Mouse (Mus musculus): ENCODE results near the gene Hoxd4. TPM values are rescaled to one million over a fixed set of nuclear protein-coding genes. Genes with fewer than 3 reads are reported as not detected.

The Hoxd4 gene
- total RNA-seq, 2 experiments from 2014 or later = not detected

DNA sequence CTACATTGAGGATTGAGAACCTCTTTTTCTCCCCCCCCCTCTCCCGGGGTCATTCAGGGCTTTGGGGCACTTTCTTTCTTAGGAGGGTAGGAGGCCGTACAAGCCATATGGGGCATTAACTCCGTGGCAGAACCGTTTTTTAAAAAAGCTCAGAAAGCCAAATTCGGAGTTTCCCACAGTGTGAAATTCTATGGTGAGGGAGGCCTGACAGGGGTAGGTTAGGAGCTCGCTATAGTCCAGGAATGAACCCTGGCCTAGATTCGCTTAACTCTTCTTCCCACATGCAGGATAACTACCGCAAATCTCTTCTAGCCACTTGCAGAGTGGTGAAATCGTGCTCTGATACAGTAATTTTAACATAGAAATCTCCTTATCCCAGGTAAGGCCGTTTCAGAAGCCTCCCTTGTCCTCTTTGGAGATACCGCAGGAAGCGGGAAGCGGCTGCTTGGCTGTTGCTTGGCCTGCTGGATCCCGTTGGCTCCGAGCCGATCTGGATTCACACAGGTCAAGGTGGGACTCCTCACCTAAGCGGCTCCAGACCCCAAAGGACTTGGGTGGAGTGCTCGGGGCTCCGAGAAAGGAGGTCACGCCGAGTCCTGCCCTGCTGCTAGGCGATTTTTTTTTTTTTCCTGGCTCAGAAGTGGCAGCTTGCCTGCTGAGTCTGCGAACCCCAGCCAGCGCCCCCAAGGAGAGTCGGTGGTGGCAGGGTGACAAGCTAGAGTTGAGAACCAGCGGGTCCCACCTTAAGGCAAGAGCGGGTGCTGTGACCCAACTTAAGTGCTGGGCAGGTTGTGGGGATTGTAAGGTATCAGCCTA is 23.5 kb downstream of the Hoxd4 start:
- intact Hi-C loops (cut with DNase I) = loop anchor here (5.0 kb wide), 2 partner anchors 43 to 83 kb away; partner anchors contain the start of gene Hoxd10
- no peak for DNase-seq (ENCODE audit: low spot score in 2 of 2)

DNA sequence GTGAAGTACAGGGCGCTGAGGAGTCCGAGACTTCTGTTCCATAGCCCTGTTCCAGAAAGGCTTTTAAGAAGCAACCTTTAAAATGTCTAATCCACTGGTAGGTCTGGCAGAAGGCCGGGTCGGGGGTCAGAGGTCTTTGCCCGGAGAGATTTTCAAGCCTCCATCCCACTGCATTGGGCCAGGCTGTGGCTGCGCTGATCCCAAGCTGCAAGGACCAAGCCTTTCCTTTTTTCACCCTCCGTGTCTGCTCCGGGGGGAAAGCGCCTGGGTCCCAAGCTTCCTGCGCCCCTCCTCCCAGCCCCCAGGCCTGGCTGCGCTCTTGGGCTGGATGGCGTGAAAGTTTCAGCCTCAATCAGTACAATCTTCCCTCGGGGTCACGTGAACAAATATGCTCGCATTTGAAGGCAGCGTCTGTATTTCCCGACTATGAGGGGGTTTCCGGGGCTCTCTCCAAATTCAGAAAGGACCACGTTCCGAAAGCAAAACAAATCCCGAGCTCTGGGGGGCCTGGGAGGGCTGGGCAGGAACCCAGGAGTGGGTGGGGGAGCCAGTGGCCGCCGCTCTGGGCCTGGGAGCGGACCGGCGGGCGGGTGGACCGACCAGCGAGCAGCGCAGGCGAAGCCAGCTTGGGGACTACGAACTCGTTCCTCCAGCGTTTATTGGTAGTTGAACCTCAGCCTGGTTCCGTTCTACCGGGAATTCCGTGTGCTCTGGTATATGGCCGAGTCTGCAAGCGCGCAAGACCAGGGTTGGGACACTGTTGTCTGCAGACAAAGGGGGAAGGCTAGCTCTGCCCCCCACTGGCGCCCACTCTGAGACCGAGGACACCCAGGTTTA is 24.3 kb downstream of the Hoxd4 start:
- no peak for DNase-seq (ENCODE audit: low spot score in 2 of 2)
- intact Hi-C loops (cut with DNase I) = loop anchor here (5.0 kb wide), 1 partner anchor 84 kb away; no protein-coding TSS in a partner anchor

DNA sequence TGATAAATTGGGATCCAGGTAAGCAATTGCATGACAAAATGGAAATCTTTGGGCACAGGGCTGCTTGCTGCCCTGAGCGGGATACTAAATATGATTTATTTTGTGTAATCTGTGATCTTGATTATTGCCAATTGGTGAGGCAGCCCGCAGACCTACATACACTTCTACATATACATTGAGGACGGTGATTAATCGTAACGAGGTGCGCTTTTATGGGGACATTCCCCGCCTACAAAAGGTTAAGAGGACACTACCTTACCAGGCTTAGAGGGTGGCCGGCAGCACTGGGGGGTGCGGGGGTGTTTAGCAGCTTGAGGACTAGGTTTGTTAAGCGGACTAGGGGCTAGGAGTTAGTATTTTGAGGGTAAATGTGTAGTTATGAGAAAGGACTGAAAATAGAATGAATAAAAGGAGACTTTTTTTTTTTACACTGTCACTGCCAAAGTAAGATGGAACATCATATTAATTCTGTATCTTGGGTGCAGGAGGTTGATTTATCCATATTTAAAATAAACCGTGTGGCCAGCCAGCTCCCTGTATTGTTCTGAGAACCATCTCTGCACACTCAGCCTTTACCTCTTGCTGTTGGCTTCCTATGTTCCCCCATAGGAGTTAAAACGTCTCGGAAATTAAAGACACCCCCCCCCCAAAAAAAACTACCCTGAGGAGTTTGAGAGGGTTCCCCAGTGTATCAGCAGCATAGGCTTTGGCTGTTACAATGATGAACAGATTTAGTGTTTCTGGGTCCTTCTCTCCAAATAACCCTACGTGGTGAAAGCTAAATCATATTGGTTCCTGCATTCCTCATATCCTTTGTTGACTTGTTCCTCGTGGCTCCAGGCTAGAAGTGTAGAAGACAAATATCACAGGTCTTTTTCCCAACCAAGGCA is 25.2 kb downstream of the Hoxd4 start:
- no peak for DNase-seq (ENCODE audit: low spot score in 2 of 2)
- intact Hi-C loops (cut with DNase I) = loop anchor here (5.0 kb wide), 1 partner anchor 85 kb away; no protein-coding TSS in a partner anchor

DNA sequence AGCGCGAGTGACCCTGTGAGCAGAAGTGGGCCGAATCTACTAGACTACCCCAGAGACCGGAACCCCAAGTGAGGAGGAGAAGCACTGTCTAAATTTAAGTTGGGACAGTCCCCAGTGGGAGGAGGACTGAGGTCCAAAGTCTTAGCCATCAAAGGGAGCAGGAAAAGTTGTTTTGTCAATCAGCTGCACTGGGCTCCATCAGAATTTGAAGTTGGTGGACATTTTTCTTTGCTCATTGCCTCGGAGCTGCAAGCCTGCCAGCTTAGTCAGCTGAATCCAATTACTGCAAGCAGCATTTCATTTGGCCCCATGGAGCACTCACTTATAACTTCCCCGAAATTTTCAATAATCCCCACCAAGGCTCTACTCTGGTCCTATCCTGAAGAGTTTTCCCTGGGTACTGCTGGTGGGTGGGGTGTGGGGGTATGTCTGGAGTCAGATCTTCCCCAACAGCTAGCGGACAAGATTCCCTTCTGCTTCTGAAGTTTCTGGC is 25.9 kb downstream of the Hoxd4 start:
- intact Hi-C loops (cut with DNase I) = loop anchor here (5.0 kb wide), 1 partner anchor 85 kb away; no protein-coding TSS in a partner anchor
- no peak for DNase-seq (ENCODE audit: low spot score in 2 of 2)

DNA sequence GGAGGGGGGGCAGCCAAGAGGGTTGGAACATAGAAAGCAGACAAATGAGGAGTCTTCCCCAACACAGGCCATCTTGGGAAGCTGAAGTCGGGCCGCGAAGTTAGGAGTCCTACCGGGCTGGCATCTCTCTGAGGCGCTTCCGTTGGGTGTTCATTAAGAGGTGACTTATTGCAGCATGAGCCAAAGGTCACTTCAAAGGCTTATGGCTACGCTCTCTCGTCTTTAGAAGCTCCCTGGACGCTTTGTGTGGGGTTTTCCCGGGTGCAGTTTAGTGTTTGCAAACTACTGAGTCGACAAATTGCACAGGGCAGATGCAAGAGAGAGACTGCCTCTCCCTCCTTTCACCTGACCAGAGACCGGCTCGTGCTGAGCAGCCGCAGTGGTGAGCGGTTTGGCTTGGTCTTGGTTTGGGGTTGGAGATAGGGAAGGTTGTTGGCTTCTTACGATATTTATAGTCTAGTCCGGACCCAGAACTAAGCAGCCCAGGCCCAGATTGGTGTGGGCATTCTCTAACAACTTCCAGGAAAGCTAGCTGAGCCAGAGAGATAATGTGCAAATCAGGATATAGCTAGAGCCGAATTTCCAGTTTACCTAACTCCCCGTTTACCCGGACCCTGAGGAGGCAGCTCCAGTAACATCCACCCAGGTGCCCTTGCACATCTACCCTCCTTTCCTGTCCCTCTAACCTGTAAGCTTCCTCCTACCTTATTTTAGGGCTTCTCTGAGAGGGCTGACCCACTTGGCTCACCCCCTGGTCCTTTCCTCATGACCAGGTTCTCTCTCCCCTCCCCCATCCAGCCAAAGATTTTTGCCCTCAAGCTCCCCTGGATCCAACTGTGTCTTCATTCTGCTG is 27.1 kb downstream of the Hoxd4 start:
- intact Hi-C loops (cut with DNase I) = loop anchor here (5.0 kb wide), 1 partner anchor 87 kb away; no protein-coding TSS in a partner anchor
- DNase-seq (ENCODE audit: low spot score in 2 of 2) = no peak

DNA sequence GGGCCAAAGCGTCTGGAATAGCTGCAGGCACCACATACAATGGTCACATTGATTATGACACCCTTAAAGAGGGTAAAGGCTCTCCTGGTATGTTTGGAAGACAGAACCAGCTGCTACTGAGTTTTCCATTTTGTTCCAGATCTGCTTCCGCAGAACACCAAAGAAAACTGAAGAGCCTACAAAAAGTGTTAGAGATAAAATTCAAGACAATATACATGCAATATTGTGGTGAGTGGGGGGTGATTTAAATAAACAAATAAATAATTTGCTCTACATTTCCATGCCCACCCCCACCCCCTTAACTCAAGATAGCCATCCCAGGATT is 27.7 kb downstream of the Hoxd4 start:
- DNase-seq (ENCODE audit: low spot score in 2 of 2) = no peak
- intact Hi-C loops (cut with DNase I) = loop anchor here (5.0 kb wide), 1 partner anchor 87 kb away; no protein-coding TSS in a partner anchor

DNA sequence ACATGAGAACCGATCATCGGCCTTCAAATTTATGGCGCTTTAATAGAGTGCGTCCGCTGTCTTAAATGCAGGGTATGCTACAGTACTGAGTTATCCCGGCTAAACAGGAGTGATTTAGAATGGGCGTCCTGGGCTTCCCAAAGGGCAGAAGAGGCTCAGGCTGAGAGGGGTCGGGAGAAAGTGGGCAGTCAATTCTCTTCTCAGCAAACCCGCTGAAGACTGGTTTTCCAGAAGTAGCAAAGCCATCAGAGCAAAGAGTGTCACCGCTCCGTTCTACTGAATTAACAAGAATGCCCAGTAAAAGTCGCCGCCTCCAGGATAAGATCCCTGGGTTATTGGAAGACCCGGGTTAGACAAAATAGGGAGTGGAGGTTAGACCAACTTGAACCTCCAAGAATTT is 28.1 kb downstream of the Hoxd4 start:
- DNase-seq (ENCODE audit: low spot score in 2 of 2) = no peak
- intact Hi-C loops (cut with DNase I) = loop anchor here (5.0 kb wide), 1 partner anchor 88 kb away; no protein-coding TSS in a partner anchor

DNA sequence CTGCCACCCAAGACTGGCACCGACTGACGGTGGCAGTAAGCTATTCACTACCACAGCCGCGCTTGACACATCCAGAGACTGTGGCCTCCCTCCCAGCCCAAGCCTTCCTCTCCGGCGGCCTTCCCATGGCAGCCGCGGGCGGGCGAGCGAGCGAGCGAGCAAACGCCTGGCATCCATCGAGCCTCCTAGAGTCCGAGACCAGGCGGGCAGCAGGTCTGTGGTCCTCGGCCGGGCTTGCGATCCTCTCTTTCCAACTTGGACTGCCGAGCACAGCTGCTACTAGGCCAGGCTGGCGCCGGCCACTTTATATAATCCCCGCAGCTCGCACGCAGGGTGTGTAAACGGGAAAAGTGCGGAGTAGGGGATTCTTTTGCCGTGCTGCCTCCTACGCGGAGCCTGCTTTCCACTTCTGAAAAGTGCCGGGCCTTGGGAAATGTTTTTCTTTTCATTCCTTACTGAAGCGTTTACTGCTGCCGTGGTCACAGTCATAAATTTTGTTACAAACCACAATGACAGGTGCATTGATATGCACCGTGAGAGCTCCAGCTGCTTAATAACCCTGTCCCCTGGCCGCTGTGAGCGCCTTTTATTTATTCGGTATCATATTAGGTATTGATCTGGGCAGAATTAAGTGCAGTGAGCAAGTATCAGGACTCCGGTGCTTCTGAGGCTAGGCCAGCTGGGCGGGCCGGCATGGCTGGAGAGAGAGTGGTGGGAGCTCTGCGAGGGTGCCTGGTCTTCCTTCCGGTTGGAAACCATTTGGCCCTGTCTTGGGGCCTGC is 28.8 kb downstream of the Hoxd4 start:
- intact Hi-C loops (cut with DNase I) = no loop called here
- no peak for DNase-seq (ENCODE audit: low spot score in 2 of 2)

DNA sequence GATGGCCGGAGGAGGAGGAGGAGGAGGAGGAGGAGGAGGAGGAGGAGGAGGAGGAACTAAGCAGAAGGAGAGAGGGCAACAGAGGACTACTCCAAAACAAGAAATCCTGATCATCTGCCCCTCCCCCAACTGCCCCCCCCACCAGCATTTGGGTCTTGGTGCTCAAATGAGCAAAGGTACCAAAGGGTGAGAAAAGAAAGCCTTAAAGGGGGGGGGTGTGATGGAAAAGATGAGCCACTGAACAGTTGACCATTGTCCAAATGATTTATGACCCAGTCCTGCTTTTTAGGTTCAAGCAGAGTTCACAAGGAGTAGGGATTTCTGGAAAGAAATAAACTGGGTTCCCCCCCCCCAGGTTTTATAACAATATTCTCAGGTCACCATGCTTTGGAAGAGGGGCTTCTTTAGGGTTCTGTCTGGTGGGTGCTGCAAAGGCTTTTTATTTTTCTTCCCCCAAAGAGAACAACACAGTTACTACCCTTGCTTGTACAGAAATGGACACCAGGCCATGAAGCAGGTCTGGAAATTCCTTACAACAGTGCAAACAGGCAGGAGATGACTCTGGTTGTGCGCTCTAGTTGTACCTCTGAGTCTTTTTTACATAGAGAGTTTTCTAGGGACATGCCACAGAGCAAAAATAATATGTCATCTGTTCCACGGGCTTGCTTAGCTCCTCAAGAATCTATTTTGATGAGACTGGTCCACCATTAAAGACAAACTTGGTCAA is 29.7 kb downstream of the Hoxd4 start:
- no peak for DNase-seq (ENCODE audit: low spot score in 2 of 2)
- intact Hi-C loops (cut with DNase I) = no loop called here

DNA sequence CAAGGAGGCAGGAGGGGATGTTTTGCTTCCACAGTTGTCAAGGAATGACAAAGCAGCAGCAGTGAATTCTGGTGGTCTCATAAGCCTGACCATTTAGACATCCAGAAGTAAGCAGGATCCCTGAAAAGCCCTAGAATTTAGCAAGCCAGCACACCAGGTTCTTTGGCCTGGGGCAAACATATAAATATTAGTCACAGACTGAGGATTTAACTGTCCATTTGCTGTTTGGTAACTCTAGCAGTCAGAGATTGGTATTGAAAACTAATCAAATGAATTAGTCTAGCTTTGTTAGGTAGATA is 30.2 kb downstream of the Hoxd4 start:
- intact Hi-C loops (cut with DNase I) = no loop called here
- DNase-seq (ENCODE audit: low spot score in 2 of 2) = no peak

DNA sequence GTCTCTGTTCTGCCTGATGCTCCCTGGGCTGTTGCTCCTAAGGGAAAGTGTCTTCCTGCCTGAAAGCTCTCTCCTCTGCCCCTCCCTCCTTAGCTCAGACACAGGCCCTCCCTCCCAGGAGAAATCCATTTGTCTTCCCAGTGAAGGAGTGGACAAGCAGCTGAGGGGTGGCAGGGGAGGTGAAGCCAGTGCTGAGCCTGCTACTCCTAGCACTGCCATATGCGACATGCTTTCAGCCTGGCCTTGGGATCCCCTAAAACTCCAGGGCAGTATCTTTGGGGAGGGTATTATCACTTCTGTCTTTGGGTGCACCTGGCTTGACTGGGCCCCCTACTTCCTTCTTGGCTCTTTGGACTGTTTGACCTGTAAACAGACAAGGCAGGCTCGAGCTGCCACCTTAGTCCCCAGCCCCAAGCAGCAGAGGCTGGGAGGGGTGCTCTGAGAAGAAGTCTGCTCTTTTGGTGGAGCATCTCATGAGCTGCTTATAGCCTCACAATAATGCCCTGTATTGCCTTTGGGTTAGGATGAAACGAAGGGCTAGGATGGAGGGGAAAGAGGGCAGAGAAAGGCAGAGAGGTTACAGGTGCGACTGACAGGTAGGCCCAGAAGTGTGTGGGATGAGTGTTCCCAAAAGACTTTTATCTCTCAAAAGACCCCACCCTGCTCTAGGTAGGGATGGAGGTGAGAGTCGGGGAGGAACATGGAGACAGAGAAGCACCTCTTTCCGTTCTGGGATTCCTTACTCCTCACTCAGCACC is 34.0 kb downstream of the Hoxd4 start:
- intact Hi-C loops (cut with DNase I) = no loop called here
- DNase-seq (ENCODE audit: low spot score in 2 of 2) = no peak

DNA sequence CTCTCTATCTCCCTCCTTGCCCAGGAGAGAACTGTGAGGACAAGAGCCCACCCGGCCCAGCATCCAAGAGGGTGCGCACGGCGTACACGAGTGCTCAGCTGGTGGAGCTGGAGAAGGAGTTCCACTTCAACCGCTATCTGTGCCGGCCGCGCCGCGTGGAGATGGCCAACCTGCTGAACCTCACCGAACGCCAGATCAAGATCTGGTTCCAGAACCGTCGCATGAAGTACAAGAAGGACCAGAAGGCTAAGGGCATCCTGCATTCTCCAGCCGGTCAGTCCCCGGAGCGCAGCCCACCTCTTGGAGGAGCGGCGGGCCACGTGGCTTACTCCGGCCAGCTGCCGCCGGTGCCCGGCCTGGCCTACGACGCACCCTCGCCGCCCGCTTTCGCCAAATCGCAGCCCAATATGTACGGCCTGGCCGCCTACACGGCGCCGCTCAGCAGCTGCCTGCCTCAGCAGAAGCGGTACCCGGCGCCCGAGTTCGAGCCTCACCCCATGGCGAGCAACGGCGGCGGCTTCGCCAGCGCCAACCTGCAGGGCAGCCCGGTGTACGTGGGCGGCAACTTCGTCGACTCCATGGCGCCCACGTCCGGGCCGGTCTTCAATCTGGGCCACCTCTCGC is 34.7 kb downstream of the Hoxd4 start:
- no peak for DNase-seq (ENCODE audit: low spot score in 2 of 2)
- intact Hi-C loops (cut with DNase I) = no loop called here

DNA sequence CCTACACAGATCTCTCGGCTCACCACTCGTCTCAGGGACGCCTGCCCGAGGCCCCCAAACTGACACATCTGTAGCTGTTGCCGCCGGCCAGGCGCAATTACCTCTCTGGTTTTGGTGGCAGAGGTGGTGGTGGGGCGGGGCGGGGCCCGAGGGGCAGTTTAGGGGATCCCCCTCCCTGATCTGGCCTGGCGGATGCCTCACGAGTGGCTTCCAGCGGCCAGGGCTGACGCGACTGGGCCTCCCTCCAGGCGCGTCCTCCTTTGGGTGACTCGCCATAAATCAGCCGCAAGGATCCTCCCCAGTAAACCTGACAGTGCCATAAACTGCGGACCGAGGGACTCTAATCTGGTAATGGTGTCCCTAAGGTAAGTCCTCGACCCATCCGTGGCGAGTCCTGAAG is 35.3 kb downstream of the Hoxd4 start:
- intact Hi-C loops (cut with DNase I) = no loop called here
- no peak for DNase-seq (ENCODE audit: low spot score in 2 of 2)

DNA sequence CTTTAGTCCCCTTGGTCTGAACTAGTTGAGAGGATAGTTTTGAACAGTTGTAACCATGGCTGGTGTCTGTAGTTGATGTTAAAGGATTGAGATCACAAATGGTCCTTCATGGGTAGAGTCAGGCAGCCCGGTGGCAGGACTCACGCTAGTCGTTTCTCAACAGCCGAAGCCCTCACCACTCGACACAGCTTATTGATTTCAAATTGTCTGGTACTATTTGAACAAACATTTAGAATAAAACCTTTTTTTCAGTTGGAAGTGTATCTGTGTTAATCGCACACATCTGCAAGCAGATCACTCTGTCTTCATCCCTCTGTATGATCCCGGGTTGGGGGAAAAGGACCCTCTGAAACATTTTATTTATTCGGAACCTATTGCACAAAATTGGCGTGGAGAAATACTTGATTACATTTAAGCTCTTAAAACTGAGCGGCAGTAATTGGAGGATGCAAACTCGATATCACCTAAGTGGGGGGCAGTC is 36.0 kb downstream of the Hoxd4 start:
- no peak for DNase-seq (ENCODE audit: low spot score in 2 of 2)
- intact Hi-C loops (cut with DNase I) = no loop called here

DNA sequence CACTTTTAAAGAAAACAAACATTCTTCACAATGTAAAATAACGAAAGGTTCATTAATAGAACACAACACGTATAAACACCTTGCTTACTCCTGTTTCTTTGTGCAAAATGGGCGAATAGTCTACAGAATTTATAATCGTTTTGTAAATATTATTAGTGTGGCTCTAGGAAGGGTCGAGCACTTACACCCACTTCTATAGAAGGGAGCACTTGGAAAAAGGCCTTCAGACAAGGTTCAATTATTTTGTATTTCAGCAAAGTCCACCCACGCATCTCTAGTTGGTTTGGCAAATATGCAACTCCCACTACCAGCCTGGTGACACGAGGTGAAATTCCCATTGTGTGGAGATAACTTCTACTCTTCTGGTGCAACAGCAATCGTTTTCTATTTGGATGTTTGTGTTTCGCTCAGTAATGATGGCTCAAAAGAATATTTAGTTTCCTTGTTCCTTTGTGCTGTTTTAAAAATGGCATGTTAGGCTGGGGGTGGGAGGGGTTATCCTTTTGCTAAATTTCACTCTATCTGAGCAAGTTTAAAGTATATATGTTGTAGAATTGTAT is 36.8 kb downstream of the Hoxd4 start:
- intact Hi-C loops (cut with DNase I) = no loop called here
- no peak for DNase-seq (ENCODE audit: low spot score in 2 of 2)

All from left cerebral cortex, postnatal 36 days (tissue).